Mouse (Mus musculus) testis, adult 2 months (tissue): Measurements from ENCODE around the gene Cfap161.

Source experiments
- CTCF ChIP-seq: fragments of 200-500 bp; IDR thresholded peaks from 2 replicates; pipeline ENCODE4 v1.5.1; 2012; ENCODE audit warnings: low read depth, mild to moderate bottlenecking, inconsistent platforms, low read length, moderate library complexity; ENCODE audit not compliant: control insufficient read depth, insufficient read depth, insufficient replicate concordance
- POLR2A ChIP-seq: fragments of 200-500 bp; IDR thresholded peaks from 2 replicates; pipeline ENCODE4 v1.6.1; 2012; ENCODE audit warnings: low read depth, mild to moderate bottlenecking, inconsistent platforms, low read length, moderate library complexity; ENCODE audit not compliant: control insufficient read depth

GRCm38 (mm10) chr7:83811461-83811860, 16.8 kb upstream of the Cfap161 start:
- TF ChIP-seq POLR2A (no peak), CTCF (no peak)
